Mouse (Mus musculus): ENCODE results near the gene Dcaf10.

DNA sequence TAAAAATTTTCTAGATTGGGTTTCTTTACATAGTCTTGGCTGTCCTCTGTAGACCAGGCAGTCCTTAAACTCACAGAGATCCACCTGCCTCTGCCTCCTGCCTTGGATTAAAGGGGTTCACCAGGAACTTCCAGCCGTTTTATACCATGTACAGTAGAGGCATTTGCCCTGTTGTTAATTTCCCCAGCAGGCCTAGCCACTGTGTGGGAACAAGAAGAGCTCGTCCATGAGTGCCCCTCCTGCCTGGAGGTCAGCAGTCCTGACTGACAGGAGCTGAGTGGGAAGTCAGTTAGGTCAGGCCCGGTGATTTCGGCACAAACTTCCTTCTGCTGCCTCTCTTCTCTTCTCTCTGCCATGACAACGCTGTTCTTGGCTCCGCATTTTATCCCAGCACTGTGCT, 33.3 kb upstream of the Dcaf10 start:
- no peak for TF ChIP-seq POLR2A (IDR thresholded peaks at IDR 0.05; ENCODE audit: control insufficient read depth, low read depth, low read length)
- TF ChIP-seq CTCF (IDR thresholded peaks at IDR 0.05; ENCODE audit: control insufficient read depth, insufficient read depth, insufficient replicate concordance, low read depth, low read length) = no peak

All from testis, adult 2 months (tissue).